Mouse (Mus musculus) embryonic stem cell, embryonic (primary cell): ENCODE data around the gene Rnf214.

Source experiments
- CTCF ChIA-PET, 4 experiments: fragments of 300-600 bp in 2 of 4; fragments of 350-600 bp in 2 of 4; sonication (Branson Sonifier 250); formaldehyde crosslinking; loops; one replicate each; lab custom pipeline; 2022; ENCODE audit warnings: inconsistent platforms in 2 of 4; lab: Charles Lee
- POLR2A ChIA-PET, 4 experiments: fragments of 300-600 bp in 2 of 4; fragments of 350-600 bp in 2 of 4; sonication (Branson Sonifier 250); formaldehyde crosslinking; loops; one replicate each; lab custom pipeline; 2022; ENCODE audit warnings: antibody characterized with exemption in 4 of 4, inconsistent platforms in 1 of 4; lab: Charles Lee

The Rnf214 gene

DNA sequence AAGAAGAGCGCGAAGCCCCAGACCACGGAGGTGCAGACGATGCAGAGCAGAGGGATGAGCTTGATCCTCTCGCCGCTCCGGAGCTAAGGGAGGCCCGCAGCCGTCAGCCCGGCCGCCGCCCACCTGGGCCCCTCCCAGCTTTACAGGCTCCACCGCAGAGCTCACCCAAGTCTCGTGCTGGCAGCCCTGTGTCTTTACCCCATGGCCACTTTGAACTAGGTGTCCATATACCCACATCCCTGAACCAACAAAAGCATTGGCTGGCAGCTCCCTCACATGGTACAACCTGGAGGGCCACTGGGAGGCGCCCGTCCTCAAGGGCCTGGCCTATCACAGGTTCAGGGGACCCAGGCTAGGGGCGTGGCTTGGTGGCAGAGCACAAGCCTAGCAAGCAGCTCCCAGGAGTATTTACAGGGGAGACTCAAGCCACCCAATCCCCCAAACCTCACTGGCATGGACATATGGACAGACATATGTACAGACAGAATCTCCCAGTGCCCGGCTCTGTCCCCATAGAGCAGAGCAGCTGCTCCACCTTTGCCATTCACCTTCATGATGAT lies 34.7 kb upstream of the Rnf214 start:
- POLR2A ChIA-PET, result interaction anchor here in 3 of 4 experiments (0.6 to 7.1 kb wide), 13 partner anchors 9 to 342 kb away, joined by 3 to 88 read pairs (median 4); partner anchors contain the start of genes Sidt2 (in 2 of the 3), Bud13 (in 1 of the 3) and Pcsk7 (in 1 of the 3)

DNA sequence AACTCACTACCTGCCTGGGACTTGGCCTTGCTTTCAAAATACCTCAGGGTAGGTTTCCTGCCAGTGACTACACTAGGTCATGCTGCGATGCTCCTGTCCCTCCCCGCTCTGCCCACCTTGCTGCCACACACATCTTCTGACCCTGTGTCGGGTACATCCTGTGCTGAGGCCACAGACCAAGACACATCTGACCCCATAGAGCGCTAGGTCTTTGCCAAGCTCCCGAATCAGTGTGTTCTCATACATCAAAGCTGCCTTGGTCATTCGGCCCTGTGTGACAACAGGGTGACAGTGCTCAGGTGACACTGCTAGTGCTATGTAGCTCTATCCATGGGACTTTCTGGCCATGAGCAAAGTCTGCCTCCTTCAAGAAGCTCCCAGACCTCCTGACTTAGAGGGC lies 33.1 kb upstream of the Rnf214 start:
- ChIA-PET CTCF (interaction anchor here in 2 of 4 experiments (0.6 to 0.7 kb wide), 2 partner anchors 701 to 969 kb away, joined by 3 read pairs; no protein-coding TSS in a partner anchor), POLR2A (interaction anchor here in 2 of 4 experiments (0.6 to 7.1 kb wide), 2 partner anchors 15 to 1226 kb away, joined by 8 to 88 read pairs; partner anchors contain the start of gene Sidt2 (in 1 of the 2))

More for the DNA sequence above, 34.7 kb upstream of the Rnf214 start:
- CTCF ChIA-PET, result interaction anchor here in 3 of 4 experiments (0.5 to 1.7 kb wide), 23 partner anchors 9 to 895 kb away, joined by 3 to 11 read pairs (median 4); partner anchors contain the start of genes Apoa1 (in 1 of the 3) and Sidt2 (in 1 of the 3)

DNA sequence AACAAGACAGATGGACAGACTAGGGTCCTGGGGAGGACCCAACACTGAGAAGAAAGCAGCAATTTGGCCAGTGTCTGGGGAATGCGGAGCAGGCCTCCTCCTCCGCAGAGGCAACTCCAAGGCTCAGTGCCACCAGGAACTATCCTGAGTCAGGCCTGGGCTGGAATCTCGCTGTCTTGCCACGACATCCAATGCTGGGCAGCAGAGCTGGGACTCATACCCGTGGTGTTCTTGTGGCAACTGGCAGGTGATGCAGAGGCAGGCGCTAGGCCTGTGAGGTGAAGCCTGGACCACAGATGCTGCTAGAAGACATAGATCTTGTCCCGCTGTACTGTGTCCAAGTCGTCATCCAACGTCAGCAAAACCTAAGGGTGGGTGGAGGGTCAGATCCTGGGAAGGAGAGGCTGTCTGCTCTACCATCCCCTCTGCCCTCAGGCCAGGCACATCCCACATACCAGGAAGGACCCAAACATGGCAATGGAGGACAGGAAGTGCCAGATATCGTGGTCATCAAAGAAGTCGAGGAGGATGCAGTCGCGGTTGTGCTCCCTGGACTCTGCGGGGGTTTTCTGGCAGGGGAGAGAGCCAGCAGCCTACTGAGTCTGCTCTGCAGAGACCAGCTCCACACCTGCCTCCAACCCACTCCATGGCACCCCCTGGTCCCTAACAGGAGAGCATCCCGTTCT lies 32.4 kb upstream of the Rnf214 start:
- ChIA-PET CTCF (interaction anchor here in 1 of 4 experiments (0.7 kb wide), 1 partner anchor 970 kb away, joined by 3 read pairs; no protein-coding TSS in a partner anchor), POLR2A (interaction anchor here in 2 of 4 experiments (0.6 to 7.1 kb wide), 3 partner anchors 15 to 1225 kb away, joined by 8 to 88 read pairs (median 20); partner anchors contain the start of gene Sidt2 (in 1 of the 2))

DNA sequence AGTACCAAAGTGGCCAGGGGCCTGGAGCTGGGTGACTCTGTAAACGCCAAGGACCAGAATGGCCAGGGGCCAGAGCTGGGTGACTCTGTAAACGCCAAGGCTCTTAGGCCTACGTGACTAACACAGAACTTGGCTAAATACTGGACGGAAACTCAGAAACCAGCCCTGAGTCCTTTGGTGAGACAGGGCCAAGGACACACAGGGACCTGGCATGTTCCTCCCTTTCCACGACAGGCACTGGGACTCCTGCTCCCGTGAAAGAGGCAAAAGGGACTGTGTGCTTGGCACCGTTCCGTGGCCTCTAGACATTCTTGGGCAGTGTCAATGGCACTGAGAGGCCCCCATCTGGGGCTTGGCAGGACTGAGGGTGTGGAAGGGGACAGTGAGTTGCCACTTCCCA lies 31.4 kb upstream of the Rnf214 start:
- CTCF ChIA-PET, result interaction anchor here in 2 of 4 experiments (0.6 to 1.4 kb wide), 3 partner anchors 197 to 308 kb away, joined by 3 read pairs; partner anchors contain the start of gene Apoa1 (in 1 of the 2)
- POLR2A ChIA-PET, result interaction anchor here in 3 of 4 experiments (0.6 to 3.8 kb wide), 5 partner anchors 9 to 71 kb away, joined by 4 to 20 read pairs (median 5); partner anchors contain the start of gene Sidt2 (in 1 of the 3)

DNA sequence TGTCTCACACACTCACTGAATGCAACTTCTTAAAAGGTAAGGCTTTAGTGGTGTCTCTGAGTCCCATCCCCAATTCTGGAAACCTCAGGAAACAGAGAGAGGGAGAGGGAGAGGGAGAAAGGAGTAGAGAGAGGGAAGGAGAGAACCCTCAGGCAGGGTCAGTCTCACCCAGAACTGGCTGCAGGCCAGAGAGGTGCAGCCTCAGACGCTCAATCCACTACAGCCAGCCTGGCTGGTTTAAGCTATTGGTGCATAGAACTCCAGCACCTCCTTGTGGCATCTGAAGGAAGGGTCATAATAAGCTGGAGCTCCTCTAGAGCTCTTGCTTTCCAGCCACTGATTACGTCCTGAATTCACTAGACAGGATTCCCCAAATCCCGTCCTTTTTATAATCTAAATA lies 30.2 kb upstream of the Rnf214 start:
- ChIA-PET CTCF (interaction anchor here (0.5 to 1.8 kb wide), 47 partner anchors 8 to 1175 kb away, joined by 3 to 13 read pairs (median 3); partner anchors contain the start of genes Bace1 (in 2 of the 4), Cep164 (in 2 of the 4), Pafah1b2 (in 1 of the 4) and Rnf214 (in 1 of the 4)), POLR2A (interaction anchor here (0.5 to 3.8 kb wide), 16 partner anchors 9 to 726 kb away, joined by 3 to 20 read pairs (median 4); partner anchors contain the start of genes Sidt2 (in 3 of the 4), Bace1 (in 1 of the 4) and Cep164 (in 1 of the 4))

DNA sequence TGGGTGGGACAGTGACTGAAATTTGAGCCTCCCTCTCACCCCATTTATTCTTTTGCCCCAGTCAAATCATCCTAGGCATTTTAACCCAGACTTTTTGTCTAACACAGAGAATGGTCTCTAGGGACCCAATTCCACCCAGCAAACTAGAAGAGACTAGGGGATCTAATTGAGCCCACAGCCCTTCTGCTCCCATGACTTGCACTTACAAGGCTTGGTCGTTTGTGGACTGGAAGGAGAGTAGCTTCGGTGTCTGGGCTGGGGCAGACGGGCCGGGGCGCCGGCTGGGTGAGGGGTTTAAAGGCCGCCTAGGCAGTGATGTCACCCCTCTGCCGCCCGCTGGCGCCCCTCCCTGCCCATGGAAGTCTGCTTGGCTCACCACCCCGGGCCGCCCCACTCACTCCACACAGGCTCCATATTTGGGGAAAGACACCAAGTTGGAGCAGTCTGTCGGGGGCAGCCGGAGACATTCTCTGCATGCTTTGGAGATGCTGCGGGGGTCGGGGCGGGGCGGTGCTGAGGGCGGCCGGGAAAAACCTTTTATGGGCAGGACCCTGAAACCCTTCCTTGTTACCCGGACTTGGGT lies 29.0 kb upstream of the Rnf214 start, which contains the start of gene Tagln:
Gene Tagln (minus strand): TSS at position 431 of the 583 bp plus-strand sequence.
- ChIA-PET CTCF (interaction anchor here in 1 of 4 experiments (1.8 kb wide), 1 partner anchor 25 kb away, joined by 5 read pairs; no protein-coding TSS in a partner anchor), POLR2A (interaction anchor here in 1 of 4 experiments (3.8 kb wide), 1 partner anchor 19 kb away, joined by 20 read pairs; the partner anchor contains the start of gene Sidt2)

DNA sequence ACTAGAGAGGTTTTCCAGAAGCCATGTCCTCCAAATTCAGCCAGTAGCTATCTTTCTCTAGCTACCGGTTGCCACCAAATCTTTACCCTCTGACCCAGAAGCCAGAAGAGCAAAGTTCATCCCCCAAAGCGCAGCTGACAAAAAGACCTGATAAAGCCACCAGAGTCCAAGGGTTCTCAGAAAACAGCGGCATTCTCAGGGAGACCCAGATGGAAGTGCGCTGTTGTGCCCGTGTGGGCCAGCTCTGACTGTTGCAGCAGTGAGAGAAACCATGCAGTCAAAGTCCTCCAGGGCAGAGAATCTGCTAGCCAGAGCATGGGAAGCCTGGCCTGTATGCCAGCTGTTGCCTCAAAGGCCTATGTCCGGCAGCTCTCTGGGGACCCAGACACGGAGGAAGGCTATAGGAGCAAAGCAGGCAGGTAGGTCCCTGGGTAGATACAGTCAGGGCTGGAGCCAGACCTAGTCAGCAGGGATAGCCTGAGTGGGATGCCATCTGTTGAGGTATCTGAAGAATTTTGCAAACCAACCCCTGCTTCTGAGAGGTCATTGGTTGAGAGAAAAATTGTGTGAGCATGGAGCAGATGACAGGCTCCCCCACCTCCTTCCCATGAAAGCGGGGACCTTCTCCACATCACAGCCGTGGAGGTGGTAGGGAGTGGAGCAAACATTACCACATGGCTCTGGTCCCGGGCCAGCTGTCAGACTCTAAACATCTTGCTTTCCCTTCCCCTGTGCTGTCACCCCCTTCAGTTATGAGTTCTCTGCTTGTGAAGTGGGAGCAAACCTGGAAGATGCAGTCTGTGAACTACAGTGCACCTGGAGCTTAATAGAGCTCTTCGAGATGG lies 26.1 kb upstream of the Rnf214 start:
- CTCF ChIA-PET, result interaction anchor here in 3 of 4 experiments (0.8 to 2.1 kb wide), 3 partner anchors 8 to 9 kb away, joined by 3 to 5 read pairs (median 4); no protein-coding TSS in a partner anchor
- POLR2A ChIA-PET, result interaction anchor here in 2 of 4 experiments (0.7 to 2.3 kb wide), 4 partner anchors 8 to 22 kb away, joined by 3 to 5 read pairs (median 3); partner anchors contain the start of gene Sidt2 (in 1 of the 2)

DNA sequence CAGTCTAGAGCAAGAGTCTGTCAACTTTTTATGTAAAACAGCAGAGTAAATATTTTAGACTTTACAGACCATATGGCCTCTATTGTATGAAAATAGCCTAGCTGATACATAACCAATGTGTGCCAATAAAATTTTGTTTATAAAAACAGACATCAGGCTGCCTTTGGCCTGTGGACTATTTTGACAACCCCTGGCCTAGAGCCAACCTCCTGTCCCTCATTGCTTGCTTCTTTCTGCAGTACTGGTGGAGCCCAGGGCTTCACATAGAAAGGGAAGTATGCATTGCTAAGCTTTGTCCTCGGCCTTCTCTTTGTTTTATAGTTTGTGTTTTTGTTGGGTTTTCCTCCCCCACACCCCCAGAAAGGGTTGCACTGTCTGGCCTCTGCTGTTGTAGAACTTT lies 25.2 kb upstream of the Rnf214 start:
- ChIA-PET CTCF (interaction anchor here in 3 of 4 experiments (0.5 to 2.1 kb wide), 4 partner anchors 9 to 81 kb away, joined by 3 to 5 read pairs (median 4); partner anchors contain the start of gene Sik3 (in 1 of the 3)), POLR2A (interaction anchor here in 2 of 4 experiments (0.7 to 1.4 kb wide), 4 partner anchors 9 to 22 kb away, joined by 3 to 5 read pairs (median 3); no protein-coding TSS in a partner anchor)

DNA sequence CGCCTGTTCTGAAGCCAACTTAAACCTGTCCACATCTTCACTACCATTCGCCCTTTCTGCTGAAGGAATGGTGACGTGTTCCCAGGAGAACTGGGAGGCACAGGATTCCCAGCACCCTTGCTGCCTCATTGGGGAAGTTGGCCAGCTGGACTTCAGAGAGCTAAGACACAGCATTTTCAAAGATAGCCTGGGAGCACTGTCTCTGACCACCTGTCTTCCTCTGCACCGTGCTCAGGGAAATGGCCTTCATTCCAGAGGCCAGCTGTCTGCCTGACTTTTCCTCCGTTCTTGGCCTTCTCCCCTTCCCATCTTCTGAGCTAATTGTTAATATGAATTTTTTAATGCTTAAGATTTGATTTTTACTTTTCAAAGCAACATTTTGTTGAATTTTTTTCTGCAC lies 22.6 kb upstream of the Rnf214 start:
- ChIA-PET CTCF (interaction anchor here in 2 of 4 experiments (1.3 kb wide), 2 partner anchors 8 to 12 kb away, joined by 3 to 4 read pairs; no protein-coding TSS in a partner anchor), POLR2A (interaction anchor here in 2 of 4 experiments (1.0 to 1.8 kb wide), 3 partner anchors 9 to 26 kb away, joined by 3 to 4 read pairs (median 3); partner anchors contain the start of gene Sidt2 (in 1 of the 2))

DNA sequence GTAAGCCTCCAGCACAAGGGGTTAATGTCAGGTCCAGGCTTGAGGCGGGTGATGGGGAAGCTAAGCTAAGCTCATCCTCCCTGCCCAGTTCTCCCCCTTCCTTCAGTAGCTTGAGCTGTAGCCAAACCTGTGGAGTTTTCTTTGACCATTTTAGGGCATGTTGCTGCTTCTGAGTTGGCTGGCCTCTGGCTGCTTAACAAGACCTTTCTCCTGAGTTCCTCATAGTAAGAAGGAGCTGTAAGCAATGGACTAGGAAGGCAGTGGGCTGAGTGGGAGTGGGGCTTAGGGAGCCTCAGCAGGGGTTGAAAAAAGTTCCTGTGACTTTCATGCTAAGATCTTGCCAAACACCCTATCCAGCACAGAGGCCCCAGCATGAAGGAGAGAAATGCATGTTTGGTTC lies 13.2 kb upstream of the Rnf214 start:
- POLR2A ChIA-PET, result interaction anchor here in 1 of 4 experiments (1.2 kb wide), 1 partner anchor 10 kb away, joined by 3 read pairs; no protein-coding TSS in a partner anchor
- CTCF ChIA-PET, result interaction anchor here in 2 of 4 experiments (1.1 to 1.2 kb wide), 2 partner anchors 9 to 13 kb away, joined by 3 read pairs; partner anchors contain the start of genes Pcsk7 (in 1 of the 2) and Rnf214 (in 1 of the 2)

DNA sequence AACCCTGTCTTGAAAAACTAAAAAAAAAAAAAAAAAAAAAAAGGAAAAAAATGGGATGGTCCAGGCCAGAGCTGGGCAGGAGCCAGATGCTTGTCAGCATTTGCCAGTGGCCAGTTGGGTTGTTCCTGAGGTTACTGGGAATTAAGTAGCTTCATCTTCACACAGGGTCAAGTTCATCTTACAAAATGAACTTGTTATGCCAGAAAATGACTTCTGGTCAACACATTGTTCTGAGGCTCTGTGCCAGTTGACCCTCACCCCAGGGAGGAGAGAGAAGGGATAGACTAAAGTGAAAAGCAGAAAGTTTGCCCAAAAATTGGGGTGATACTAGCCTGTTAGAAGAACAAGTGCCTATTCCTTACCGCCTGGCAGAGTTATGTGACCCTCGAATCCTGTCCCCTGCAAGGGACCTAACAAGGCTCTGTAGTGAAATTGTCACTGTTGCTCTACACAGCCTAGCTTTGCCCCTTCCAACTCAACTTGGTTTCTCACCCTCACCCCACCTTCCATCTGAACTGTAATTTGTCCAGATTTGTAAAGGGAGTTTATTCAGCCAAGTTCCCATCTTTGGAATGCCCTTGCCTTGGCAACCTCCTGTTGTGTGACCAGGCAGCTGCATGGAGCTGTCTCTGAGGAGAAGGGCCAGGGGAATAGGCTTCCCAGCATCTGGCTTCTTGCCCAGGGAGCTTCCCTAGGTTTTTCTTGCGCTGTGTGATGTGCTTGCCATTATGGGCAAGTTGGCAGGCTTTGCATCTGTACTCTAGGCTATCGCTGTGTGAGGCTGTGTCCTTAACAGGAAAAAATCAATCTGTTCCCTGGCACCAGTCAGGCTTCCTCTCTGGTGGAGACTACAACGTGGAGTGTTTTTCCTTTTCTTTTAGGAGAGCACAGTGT lies 10.6 kb upstream of the Rnf214 start:
- CTCF ChIA-PET, result interaction anchor here in 1 of 4 experiments (1.4 kb wide), 1 partner anchor 11 kb away, joined by 5 read pairs; the partner anchor contains the start of genes Pcsk7 and Rnf214
- POLR2A ChIA-PET, result interaction anchor here in 2 of 4 experiments (0.9 to 1.0 kb wide), 2 partner anchors 20 to 37 kb away, joined by 3 read pairs; no protein-coding TSS in a partner anchor

DNA sequence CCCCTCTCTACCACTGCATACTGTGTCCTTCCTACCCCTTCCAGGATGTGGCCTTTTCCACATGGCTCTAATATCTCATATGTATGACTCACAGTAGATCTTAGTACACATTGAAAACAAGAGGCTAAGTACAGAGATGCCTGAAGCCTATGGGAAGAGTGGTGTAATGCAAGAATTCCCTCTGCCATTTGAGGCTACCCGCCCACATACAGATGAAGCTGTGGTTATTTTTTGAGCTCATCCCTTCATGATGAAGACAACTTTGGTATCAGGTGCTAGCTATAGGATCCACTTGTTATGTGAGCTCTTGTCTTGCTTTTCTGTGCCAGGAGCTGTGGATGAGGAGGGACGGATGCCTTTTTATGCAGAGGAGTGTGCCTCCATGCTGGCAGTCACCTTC lies 8.9 kb upstream of the Rnf214 start:
- ChIA-PET CTCF (interaction anchor here in 1 of 4 experiments (1.5 kb wide), 1 partner anchor 9 kb away, joined by 4 read pairs; the partner anchor contains the start of gene Rnf214), POLR2A (interaction anchor here in 1 of 4 experiments (1.0 to 1.2 kb wide), 2 partner anchors 9 to 120 kb away, joined by 3 read pairs; partner anchors contain the start of genes Pcsk7 and Rnf214)

DNA sequence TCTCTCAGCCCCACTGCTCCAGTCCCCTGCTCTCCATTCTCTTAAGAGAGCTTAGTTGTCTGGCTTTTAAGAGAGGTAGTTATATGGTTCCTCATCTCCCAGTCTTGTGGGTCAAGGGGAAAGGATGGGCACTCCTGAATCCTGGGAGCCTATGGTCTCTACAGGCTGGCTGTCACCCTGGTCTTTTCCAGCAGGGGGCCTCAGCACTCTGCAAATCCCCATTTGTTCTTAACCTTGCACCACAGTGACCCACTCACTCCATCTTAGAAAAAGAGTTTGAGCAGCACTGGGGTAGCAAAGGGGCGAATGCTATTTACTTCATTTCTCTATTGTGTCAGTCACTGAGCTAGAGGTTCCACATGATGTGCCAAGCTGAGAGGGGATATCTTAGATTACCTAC lies 5.0 kb upstream of the Rnf214 start:
- CTCF ChIA-PET, result interaction anchor here in 1 of 4 experiments (1.6 kb wide), 1 partner anchor 25 kb away, joined by 5 read pairs; the partner anchor contains the start of gene Tagln
- POLR2A ChIA-PET, result interaction anchor here in 1 of 4 experiments (1.0 to 1.6 kb wide), 2 partner anchors 21 to 84 kb away, joined by 3 read pairs; no protein-coding TSS in a partner anchor

DNA sequence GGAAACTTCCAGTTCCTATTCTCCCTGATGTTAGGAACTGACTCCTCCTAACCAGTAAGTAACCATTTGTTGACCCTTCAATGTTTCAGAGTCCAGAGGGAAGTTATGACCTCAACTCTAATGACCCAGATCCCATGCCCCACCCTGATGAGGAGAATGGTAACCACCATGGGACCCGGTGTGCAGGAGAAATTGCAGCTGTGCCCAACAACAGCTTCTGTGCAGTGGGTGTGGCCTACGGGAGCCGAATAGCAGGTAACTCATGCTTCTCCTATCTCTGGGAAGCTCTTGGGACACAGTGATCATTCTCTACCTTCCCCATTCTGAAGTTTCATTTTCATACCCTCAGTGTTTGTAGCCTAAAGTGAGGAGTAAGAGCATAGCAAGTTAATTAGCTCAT lies 4.3 kb upstream of the Rnf214 start:
- ChIA-PET CTCF (interaction anchor here in 3 of 4 experiments (0.5 to 1.6 kb wide), 5 partner anchors 9 to 319 kb away, joined by 3 to 5 read pairs (median 3); partner anchors contain the start of gene Tagln (in 1 of the 3)), POLR2A (interaction anchor here in 3 of 4 experiments (0.5 to 1.3 kb wide), 4 partner anchors 11 to 818 kb away, joined by 3 to 4 read pairs (median 3); no protein-coding TSS in a partner anchor)
